9 mouse cellular contexts compared by ENCODE assay signal in genomic region chr16:87661024-87661471, GRCm38 (mm10). TPM values are rescaled to one million over a fixed set of nuclear protein-coding genes. Genes with fewer than 3 reads are reported as not detected.
DNase-seq lines count a peak whose midpoint lies in the region; ATAC-seq lines count a peak whose summit lies in the region.
"Had no signal": no experiment of that assay in that cellular context is flagged by ENCODE, and none has a peak within 500 bp of the region (broad histone marks: within the 10 kb centered on the region; RNA-seq: fewer than 3 reads in every experiment).

No protein-coding gene starts in this region.

- H3K4me2 ChIP-seq in heart, embryonic 12.5 days: no peak overlapping the region; the same call in 1 of the 2 replicates

- H3K27me3 ChIP-seq in heart, embryonic 12.5 days (replicated peaks): no peaks in the 10 kb centered on the region

- peak; percentile 81 for ATAC-seq in heart, embryonic 12.5 days (ENCODE audit: insufficient number of reproducible peaks, low FRiP score)
- peak; percentile 71 for ATAC-seq in megakaryocyte, adult 5-6 weeks (ENCODE audit: poor library complexity, severe bottlenecking)

- DNase-seq in adrenal gland, adult (ENCODE audit: inconsistent age in 2 of 2, low spot score in 1 of 2): peak; percentile 48 to 73
- DNase-seq in adrenal gland, postnatal 4 days (ENCODE audit: low spot score in 2 of 2): no peak
- peak; percentile 37 for DNase-seq in CD4-positive, CD25-positive, alpha-beta regulatory T cell, adult 2 months (ENCODE audit: low read depth, low spot score)
- peak; percentile 49 to 83 for DNase-seq in kidney, postnatal 25 days
- DNase-seq in cerebellum, postnatal 10 days: no peak
- DNase-seq in MN1 (ENCODE audit: low spot score): no peak

- 52% methylated on average over 12 of the region's 12 CpGs for WGBS in heart, embryonic 12.5 days

- H3K4me3 ChIP-seq in heart, embryonic 12.5 days: no peak overlapping the region
- H3K4me3 ChIP-seq: myocyte had no signal

- no peaks in the 10 kb centered on the region for H3K36me3 ChIP-seq in heart, embryonic 12.5 days

- H3K9me3 ChIP-seq in heart, embryonic 12.5 days (replicated peaks): no peaks in the 10 kb centered on the region

- H3K4me1 ChIP-seq in heart, embryonic 12.5 days (replicated peaks): no peaks in the 10 kb centered on the region

- H3K27ac ChIP-seq in heart, embryonic 12.5 days (ENCODE audit: poor library complexity, severe bottlenecking): no peak overlapping the region

- H3K9ac ChIP-seq in heart, embryonic 12.5 days: no peak overlapping the region

RNA-seq across cellular contexts. Expression of gene Bach1, which starts 37.7 kb away (rescaled TPM):
- total RNA-seq in adrenal gland, postnatal 4 days (2021): 10 to 100 TPM; 29.4 to 30.9 TPM
- 9.6 and 11.6 TPM in 2 replicates for polyA plus RNA-seq in heart, embryonic 12.5 days (2016; fragmentation: Nextera tagmentation; extraction: Ambion mirVana)
- 52.2 and 53.5 TPM in 2 replicates for total RNA-seq in megakaryocyte, adult 5-6 weeks (2015)
- total RNA-seq in megakaryocyte, adult 5-6 weeks (2017): 90.8 and 98.4 TPM in 2 replicates

Comparison
In these comparisons a context has a peak if more than half of its experiments do, and no peak if none do; other contexts are left out.
1. DNase-seq: peak in adrenal gland, adult (2 of 2), CD4-positive, CD25-positive, alpha-beta regulatory T cell, adult 2 months (single experiment) and kidney, postnatal 25 days (2 of 2); none in adrenal gland, postnatal 4 days (0 of 2), cerebellum, postnatal 10 days (0 of 2) and MN1 (single experiment).